Mouse (Mus musculus) stomach, embryonic 15.5 days (tissue): ENCODE measurements at regions not wholly inside any gene's neighbourhood (a gene's known extent, or its start where the extent isn't known, plus 50 kb on each side); places are given as distances from the start of the nearest gene placed in this dataset.

Experiments
- ATAC-seq: fragments of 200-750 bp; cut with Nextera tagmentation; 2 replicates; pipeline ENCODE4 v1.8.0; 2017; ENCODE audit warnings: low read depth, moderate number of reproducible peaks, moderate TSS enrichment; ENCODE audit not compliant: insufficient read depth, low FRiP score
- H3K27ac ChIP-seq: fragments of 300-500 bp; sonication (generic); 2 replicates; pipeline ENCODE4 v1.5.1; 2015; ENCODE audit warnings: mild to moderate bottlenecking, inconsistent platforms
- H3K27me3 ChIP-seq: fragments of 300-500 bp; sonication (generic); replicated peaks from 2 replicates; pipeline ENCODE4 v1.6.1; 2015; ENCODE audit warnings: inconsistent platforms
- H3K36me3 ChIP-seq: fragments of 300-500 bp; sonication (generic); 2 replicates; pipeline ENCODE4 v1.6.1; 2015; ENCODE audit warnings: inconsistent platforms
- H3K4me1 ChIP-seq: fragments of 300-500 bp; sonication (generic); 2 replicates; pipeline ENCODE4 v1.6.1; 2015; ENCODE audit warnings: inconsistent platforms
- H3K4me2 ChIP-seq: fragments of 300-500 bp; sonication (generic); 2 replicates; pipeline ENCODE4 v1.6.1; 2015; ENCODE audit warnings: mild to moderate bottlenecking, inconsistent platforms
- H3K4me3 ChIP-seq: fragments of 300-500 bp; sonication (generic); replicated peaks from 2 replicates; pipeline ENCODE4 v1.5.1; 2015; ENCODE audit warnings: inconsistent platforms
- H3K9ac ChIP-seq: fragments of 300-500 bp; sonication (generic); 2 replicates; pipeline ENCODE4 v1.6.1; 2015; ENCODE audit warnings: inconsistent platforms
- H3K9me3 ChIP-seq: fragments of 300-500 bp; sonication (generic); 2 replicates; pipeline ENCODE4 v1.6.1; 2016; ENCODE audit warnings: inconsistent platforms
- WGBS: fragments of 180-500 bp; shearing (Covaris S2); methylation state at CpG from one replicate; pipeline ENCODE4 v1.1.7; 2015; 5-methylcytosine and 5-hydroxymethylcytosine counted together

DNA sequence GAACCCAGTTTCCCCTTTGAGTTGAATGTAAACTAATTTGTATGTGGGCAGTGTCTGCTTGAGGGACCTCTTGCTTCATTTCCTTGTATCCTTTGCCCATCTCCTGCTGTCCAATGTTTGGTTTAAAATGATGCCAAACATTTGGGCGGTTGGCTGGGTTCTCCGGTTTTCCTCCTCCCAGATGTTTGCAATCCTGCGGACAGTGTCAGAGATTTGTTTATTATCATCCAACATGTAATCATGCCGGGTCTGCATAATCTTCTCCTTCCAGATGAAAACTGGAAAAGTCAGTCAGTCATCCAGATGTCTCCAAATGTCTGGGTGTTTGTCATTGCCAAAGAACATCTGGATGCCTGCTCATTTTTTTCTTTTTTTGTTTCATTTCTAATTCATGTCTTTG lies 323.0 kb downstream of the Lmx1a start:
- no peak; the same call in 1 of the 2 replicates for ATAC-seq
- WGBS, result 38% methylated on average over 4 of the region's 4 CpGs
- no peaks in the 10 kb centered on the region for H3K36me3 ChIP-seq

DNA sequence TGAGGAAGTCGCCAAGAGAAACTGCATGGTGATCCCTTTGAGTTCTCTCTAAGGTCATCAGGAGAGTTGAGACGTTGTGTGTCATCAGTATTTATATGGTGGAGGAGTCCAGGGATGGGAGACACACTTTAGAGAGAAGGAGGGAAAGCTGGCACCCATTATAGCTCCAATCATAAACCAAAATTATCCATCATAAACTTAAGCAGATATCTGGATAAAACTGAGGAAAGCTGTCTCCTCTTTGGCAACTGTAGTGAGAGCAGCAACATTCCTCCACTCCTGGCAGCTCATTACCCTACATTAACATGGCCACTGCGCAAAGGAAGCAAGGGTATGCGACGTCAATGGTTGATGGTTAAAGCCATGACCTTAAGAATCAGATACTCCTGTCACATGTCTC lies 323.6 kb downstream of the Lmx1a start:
- ATAC-seq, result no peak
- Histone ChIP-seq H3K27ac (peak overlapping the region; percentile 50), H3K27me3 (no peaks in the 10 kb centered on the region), H3K4me3 (no peak overlapping the region), H3K4me1 (0 out of 2 replicates have a peak, but pooled peaks cover 2% of the 10 kb centered on the region), H3K4me2 (no peak overlapping the region), H3K36me3 (no peaks in the 10 kb centered on the region), H3K9ac (no peak overlapping the region), H3K9me3 (no peaks in the 10 kb centered on the region)
- WGBS, result 53% methylated on average over 5 of the region's 5 CpGs

More for the DNA sequence above, 323.0 kb downstream of the Lmx1a start:
- Histone ChIP-seq H3K27ac (no peak overlapping the region), H3K9ac (no peak overlapping the region), H3K4me3 (no peak overlapping the region), H3K4me1 (0 out of 2 replicates have a peak, but pooled peaks cover 2% of the 10 kb centered on the region), H3K27me3 (no peaks in the 10 kb centered on the region), H3K4me2 (no peak overlapping the region), H3K9me3 (no peaks in the 10 kb centered on the region)

DNA sequence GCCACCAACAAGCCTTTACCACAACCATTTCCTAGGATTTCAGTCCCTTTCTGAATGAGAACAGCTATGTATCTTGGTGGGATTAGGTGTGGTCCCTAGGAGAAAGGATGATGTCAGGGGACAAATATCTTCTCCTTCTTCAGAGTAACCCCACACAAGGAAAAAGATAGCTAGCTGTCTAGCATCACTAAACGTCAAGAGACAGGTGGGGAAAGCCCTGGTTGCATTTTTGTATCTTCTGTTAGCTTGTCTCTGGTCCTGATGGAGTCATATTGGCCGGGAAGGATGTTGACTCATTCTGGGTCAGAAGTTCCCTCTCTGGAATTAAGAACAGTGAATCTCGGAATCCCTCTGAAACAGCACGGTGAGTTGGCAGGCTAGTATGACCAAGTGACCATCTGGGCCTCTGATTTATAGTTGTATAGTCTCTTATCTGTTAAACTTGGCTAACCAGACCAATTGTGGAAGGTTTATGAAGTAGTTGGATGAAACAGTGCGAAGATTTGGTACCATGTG lies 327.4 kb downstream of the Lmx1a start:
- Histone ChIP-seq H3K4me2 (no peak overlapping the region), H3K9me3 (no peaks in the 10 kb centered on the region), H3K4me3 (no peak overlapping the region), H3K36me3 (no peaks in the 10 kb centered on the region), H3K4me1 (no peaks in the 10 kb centered on the region), H3K27ac (no peak overlapping the region), H3K9ac (no peak overlapping the region), H3K27me3 (no peaks in the 10 kb centered on the region)
- WGBS, result 73% methylated on average over 5 of the region's 5 CpGs
- ATAC-seq, result no peak

DNA sequence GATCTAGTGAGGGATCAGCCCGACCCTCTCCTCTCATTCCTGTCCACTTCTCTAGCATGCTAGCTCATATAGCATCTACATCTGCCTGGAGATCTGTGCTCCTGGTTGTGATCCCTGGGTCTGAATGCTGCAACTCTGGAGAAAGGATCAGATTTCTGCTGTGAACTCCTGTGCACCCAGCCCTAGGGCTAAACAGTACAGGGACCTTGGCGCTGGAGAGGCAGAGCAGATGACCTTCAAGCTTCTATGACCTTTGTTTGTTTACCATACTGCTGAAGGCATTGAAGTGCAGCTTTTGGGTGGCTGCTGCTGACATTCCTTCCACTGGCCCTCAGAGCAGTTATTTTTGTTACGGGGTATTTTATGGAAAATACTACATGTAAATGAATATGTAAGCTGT lies 337.4 kb downstream of the Lmx1a start:
- Histone ChIP-seq H3K27ac (no peak overlapping the region), H3K4me2 (no peak overlapping the region), H3K9ac (no peak overlapping the region), H3K36me3 (no peaks in the 10 kb centered on the region), H3K4me3 (no peak overlapping the region), H3K27me3 (no peaks in the 10 kb centered on the region), H3K9me3 (no peaks in the 10 kb centered on the region), H3K4me1 (no peaks in the 10 kb centered on the region)
- 69% methylated on average over 3 of the region's 3 CpGs for WGBS
- no peak for ATAC-seq

DNA sequence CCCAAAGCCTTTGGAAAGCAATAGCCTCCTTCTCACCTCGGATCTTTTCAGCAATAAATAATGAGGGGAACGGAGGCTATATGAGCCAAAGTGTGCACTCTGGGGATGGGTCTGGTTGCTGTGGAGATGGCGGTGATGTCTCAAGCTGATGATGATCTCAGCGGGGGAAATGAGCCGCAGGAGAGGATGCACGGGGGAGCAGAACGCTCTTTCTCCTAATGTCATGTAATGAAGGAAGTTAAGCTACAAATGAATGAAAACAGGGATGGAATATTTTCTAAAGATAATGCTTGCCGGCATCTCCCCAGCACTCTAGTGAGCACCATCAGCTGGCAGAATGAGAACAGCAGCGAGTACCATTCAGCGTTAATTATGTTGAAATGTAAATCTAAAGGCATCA lies 355.7 kb downstream of the Lmx1a start:
- H3K27me3 ChIP-seq, result no peaks in the 10 kb centered on the region
- WGBS, result 68% methylated on average over 10 of the region's 10 CpGs
- no peak for ATAC-seq

DNA sequence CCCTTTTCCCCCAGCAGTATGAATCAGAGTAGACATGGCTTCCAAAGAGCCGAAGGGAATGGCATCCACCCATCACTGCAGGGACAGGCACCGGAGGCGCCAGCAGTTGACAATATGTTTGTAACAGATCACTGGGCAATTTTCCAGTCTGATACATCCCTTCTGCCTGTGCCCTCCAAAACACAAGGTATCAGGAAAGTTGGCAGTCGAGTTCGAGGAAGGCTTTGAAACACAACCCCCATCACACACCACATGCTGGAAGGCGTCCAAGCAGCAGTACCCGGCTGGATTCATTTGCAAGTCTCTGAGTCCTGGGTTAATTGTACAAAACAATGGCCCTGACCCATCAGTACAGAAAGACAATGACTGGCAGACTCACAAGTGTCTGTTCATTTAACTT lies 357.3 kb downstream of the Lmx1a start:
- WGBS, result 76% methylated on average over 7 of the region's 7 CpGs
- no peak overlapping the region for H3K4me2 ChIP-seq
- H3K27ac ChIP-seq, result no peak overlapping the region
- H3K27me3 ChIP-seq, result no peaks in the 10 kb centered on the region
- no peaks in the 10 kb centered on the region for H3K36me3 ChIP-seq
- no peaks in the 10 kb centered on the region for H3K9me3 ChIP-seq
- H3K9ac ChIP-seq, result no peak overlapping the region
- no peaks in the 10 kb centered on the region for H3K4me1 ChIP-seq
- no peak for ATAC-seq
- H3K4me3 ChIP-seq, result no peak overlapping the region

More for the DNA sequence above, 355.7 kb downstream of the Lmx1a start:
- Histone ChIP-seq H3K9me3 (no peaks in the 10 kb centered on the region), H3K36me3 (no peaks in the 10 kb centered on the region), H3K4me3 (no peak overlapping the region), H3K9ac (no peak overlapping the region), H3K4me1 (no peaks in the 10 kb centered on the region), H3K27ac (no peak overlapping the region), H3K4me2 (no peak overlapping the region)

DNA sequence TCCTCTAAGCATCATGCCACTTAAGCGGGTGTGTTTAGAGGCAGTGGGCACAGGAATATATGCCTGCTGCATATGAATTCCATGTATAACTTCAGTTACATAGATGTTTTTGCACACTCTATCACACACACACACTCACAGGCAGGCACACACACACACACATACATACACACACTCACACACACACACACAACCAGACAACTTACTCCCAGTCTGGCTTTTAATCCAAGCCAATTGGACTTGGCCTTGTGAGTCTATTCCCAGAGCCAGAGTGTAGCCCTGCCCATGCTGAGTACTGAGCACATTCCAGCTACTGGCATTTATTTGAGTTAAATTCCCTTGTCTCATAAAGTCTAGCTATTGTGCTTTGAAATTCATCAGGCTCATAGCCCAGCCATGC lies 357.7 kb downstream of the Lmx1a start:
- H3K27me3 ChIP-seq, result no peaks in the 10 kb centered on the region
- no peaks in the 10 kb centered on the region for H3K36me3 ChIP-seq
- ATAC-seq, result no peak
- H3K9me3 ChIP-seq, result no peaks in the 10 kb centered on the region
- H3K4me3 ChIP-seq, result no peak overlapping the region
- H3K27ac ChIP-seq, result no peak overlapping the region
- H3K4me2 ChIP-seq, result no peak overlapping the region
- no peaks in the 10 kb centered on the region for H3K4me1 ChIP-seq
- H3K9ac ChIP-seq, result no peak overlapping the region
- 88% methylated on average over 1 of the region's 1 CpGs for WGBS

DNA sequence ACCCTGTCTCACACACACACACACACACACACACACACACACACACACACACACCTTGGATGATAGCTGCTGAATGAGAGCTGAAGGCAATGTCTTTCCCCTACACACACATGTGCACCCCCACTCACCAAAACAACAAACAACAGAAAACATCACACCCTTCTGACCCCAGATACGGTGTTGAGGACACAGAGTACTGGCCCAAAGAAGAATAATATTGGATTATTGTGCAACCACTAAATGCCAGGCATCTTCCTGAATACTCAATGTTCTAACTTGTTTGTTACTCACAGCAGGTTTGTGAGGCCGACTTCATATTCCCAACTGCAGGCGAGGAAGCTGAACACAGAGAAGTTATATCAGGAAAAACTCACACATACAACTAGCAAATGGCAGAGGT lies 360.9 kb downstream of the Lmx1a start:
- H3K4me1 ChIP-seq, result no peaks in the 10 kb centered on the region
- no peak overlapping the region for H3K9ac ChIP-seq
- no peaks in the 10 kb centered on the region for H3K9me3 ChIP-seq
- no peak overlapping the region for H3K27ac ChIP-seq
- H3K36me3 ChIP-seq, result no peaks in the 10 kb centered on the region
- H3K4me2 ChIP-seq, result no peak overlapping the region
- 86% methylated on average over 3 of the region's 3 CpGs for WGBS
- H3K27me3 ChIP-seq, result no peaks in the 10 kb centered on the region
- ATAC-seq, result no peak
- no peak overlapping the region for H3K4me3 ChIP-seq

DNA sequence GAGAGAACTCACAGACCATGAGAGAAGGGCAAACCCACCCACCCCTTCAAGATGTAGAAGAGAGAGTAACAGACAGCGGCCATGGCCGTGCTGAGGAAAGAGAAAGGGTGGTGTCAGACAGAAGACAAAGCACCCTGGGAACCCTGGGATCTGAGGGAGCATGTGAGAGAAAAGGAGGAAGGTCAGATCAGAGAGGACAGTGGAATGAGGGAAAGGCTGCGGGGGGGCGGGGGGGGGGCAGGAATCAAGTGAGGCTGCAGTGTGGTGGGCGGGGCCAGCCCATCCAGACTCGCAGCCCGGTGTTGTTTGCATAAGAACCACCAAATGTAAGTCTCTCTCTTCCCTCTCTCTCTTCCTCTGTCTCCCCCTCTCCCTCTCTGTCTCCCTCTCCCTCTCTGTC lies 367.4 kb downstream of the Lmx1a start:
- no peaks in the 10 kb centered on the region for H3K4me1 ChIP-seq

DNA sequence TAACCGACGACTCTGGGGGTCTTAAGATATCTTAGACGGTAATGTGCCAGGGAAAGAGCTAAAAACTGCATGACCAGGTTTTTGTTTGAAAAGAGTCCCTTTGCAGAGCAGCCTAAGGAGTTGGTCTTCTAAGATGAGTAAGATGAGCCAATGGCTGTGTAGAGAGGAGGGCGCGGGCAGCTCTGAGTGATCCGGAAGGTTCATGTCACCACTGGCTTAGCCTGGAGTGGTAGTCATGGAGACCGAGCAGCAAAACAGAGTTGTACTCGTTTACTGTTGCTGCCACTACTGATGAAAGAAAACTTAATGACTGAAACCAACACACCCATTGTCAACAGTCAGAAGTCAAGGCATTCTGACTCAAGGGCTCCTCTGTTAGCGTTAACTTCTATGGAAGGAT lies 368.4 kb downstream of the Lmx1a start:
- no peaks in the 10 kb centered on the region for H3K9me3 ChIP-seq
- H3K27me3 ChIP-seq, result no peaks in the 10 kb centered on the region
- H3K4me2 ChIP-seq, result no peak overlapping the region
- H3K27ac ChIP-seq, result no peak overlapping the region
- no peak overlapping the region for H3K9ac ChIP-seq
- 73% methylated on average over 9 of the region's 9 CpGs for WGBS
- no peaks in the 10 kb centered on the region for H3K36me3 ChIP-seq
- H3K4me1 ChIP-seq, result no peaks in the 10 kb centered on the region
- ATAC-seq, result no peak
- no peak overlapping the region for H3K4me3 ChIP-seq

More for the DNA sequence above, 367.4 kb downstream of the Lmx1a start:
- Histone ChIP-seq H3K36me3 (no peaks in the 10 kb centered on the region), H3K27me3 (no peaks in the 10 kb centered on the region), H3K9ac (no peak overlapping the region), H3K9me3 (no peaks in the 10 kb centered on the region), H3K4me2 (0 out of 2 replicates have a peak overlapping the region, but pooled peaks have one; percentile 13), H3K4me3 (no peak overlapping the region), H3K27ac (no peak overlapping the region)
- WGBS, result 3% methylated on average over 7 of the region's 7 CpGs
- no peak for ATAC-seq

DNA sequence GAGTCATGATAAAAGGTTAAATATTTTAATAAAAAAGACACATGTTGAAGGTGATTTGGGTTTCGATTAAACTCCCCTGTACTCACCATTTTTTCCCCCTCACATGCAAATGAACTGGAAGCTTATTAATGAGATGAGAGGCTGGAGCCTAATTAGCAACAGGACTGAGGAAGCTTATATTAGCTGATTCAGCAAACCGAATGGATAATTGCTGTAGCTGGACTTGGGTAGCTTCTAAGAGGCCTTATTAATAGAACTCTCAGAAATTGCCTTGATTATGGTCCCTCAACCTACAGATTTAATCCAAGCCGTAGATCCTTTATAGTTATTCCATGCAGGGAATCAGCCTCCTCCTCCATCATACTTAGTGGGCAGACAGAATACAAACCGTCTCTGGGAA lies 369.7 kb downstream of the Lmx1a start:
- Histone ChIP-seq H3K4me2 (no peak overlapping the region), H3K4me1 (no peaks in the 10 kb centered on the region), H3K4me3 (no peak overlapping the region), H3K36me3 (no peaks in the 10 kb centered on the region), H3K9ac (no peak overlapping the region), H3K27me3 (no peaks in the 10 kb centered on the region), H3K9me3 (no peaks in the 10 kb centered on the region), H3K27ac (no peak overlapping the region)
- no peak for ATAC-seq
- WGBS, result 83% methylated on average over 4 of the region's 4 CpGs

DNA sequence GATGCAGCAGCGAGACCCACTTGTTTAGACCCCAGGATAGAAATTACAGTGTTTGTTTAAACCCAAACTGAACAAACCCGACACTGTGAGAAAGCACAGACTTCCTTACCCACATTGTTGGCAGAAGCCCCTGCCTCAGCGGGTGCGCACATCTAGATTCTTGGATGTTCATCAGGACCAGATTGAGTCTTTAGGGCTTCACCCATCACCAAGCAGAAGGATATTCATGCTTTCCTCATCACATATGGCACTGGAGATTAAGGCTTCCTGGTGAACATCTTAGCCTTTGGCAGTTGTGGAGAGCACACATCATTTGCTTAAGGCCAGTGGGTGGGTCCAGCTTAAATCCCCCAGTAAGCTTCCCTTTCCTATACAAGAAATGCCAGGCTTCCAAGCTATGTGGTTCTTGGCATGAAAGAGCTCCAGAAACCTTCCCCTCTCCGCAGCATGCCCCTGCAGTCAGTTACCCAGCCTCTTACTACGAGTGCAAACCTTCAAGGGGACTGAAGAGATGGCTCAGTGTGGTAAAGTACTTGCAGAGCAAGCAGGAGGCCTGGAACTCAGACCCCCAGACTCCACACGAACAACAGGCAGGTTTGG lies 367.9 kb downstream of the Pbx1 start:
- no peak overlapping the region for H3K4me2 ChIP-seq
- no peak for ATAC-seq
- no peak overlapping the region for H3K4me3 ChIP-seq
- H3K36me3 ChIP-seq, result no peaks in the 10 kb centered on the region
- H3K4me1 ChIP-seq, result no peaks in the 10 kb centered on the region
- H3K9ac ChIP-seq, result no peak overlapping the region
- no peaks in the 10 kb centered on the region for H3K9me3 ChIP-seq
- WGBS, result 75% methylated on average over 7 of the region's 7 CpGs
- no peaks in the 10 kb centered on the region for H3K27me3 ChIP-seq
- no peak overlapping the region for H3K27ac ChIP-seq

DNA sequence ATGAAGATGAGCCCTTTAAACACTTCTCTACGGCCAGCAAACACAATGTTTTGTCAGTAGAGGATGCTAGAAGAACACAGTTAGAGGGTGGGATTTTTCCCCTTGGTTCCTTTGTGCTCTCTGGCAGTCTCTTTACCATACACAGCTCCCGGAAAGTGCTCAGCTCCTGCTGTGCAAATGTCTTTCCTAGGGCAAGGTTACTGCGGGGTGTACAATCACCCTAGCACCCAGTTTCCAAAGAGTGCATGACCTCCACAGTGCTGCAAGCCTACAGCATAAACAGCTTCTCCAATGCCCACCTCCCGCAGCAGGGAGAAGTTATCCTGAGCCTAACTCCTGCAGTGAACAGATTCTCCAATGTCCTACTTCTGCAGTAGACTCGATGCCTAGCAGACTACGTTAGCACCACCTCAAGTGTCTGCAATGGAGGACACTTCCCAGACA lies 366.4 kb downstream of the Pbx1 start:
- no peak overlapping the region for H3K4me2 ChIP-seq
- H3K27ac ChIP-seq, result no peak overlapping the region
- H3K9ac ChIP-seq, result no peak overlapping the region
- ATAC-seq, result no peak
- no peak overlapping the region for H3K4me3 ChIP-seq
- no peaks in the 10 kb centered on the region for H3K36me3 ChIP-seq
- H3K27me3 ChIP-seq, result no peaks in the 10 kb centered on the region
- no peaks in the 10 kb centered on the region for H3K9me3 ChIP-seq
- 62% methylated on average over 6 of the region's 6 CpGs for WGBS
- H3K4me1 ChIP-seq, result no peaks in the 10 kb centered on the region
